ENCODE assay signal across 15 mouse cellular contexts in the genomic region with DNA sequence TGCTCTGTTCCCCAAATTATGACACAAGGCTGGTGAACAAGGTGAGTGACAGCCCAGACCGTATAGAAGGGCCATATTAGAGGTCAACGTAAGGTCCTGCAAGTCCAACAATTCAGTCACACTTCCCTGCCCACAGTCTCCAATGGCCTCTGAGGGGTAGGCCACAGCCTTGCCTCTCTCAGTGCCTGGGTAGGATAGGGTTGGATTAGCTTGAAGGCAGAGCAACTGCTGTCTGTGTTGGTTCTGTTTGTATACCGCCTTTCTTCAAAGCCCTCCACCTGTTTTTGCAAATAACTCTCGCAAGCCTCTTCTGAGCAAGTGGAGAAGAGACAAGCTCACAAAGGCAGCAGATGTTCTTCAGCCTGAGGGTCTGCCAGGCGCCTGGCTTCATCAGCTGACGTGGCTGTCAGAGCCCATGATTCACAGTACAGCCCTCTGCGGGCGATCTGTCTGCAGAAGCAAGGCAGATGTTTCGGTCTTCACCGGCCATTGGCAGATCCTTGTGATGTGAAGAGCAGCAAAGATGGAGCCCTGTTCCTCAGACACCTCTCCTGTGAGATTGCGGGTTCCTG.
A peak's percentile ranks its signal among the peaks of the same experiment; 100 is the strongest.
DNase-seq lines count a peak whose midpoint lies in the region; ATAC-seq and TF ChIP-seq lines count a peak whose summit lies in the region.
"Had no signal": no experiment of that assay in that cellular context is flagged by ENCODE, and none has a peak within 500 bp of the region (broad histone marks: within the 10 kb centered on the region; RNA-seq: fewer than 3 reads in every experiment).

No protein-coding gene starts in this region.

- no peak for TF ChIP-seq EP300 in lung, postnatal 0 days (IDR thresholded peaks at IDR 0.05)

- DNase-seq in heart, postnatal 4 days, result no peak
- DNase-seq in adrenal gland, adult 2 months, result no peak
- DNase-seq in adrenal gland, adult 18-20 months (ENCODE audit: low spot score in 2 of 2), result no peak
- no peak for DNase-seq in lung, postnatal 0 days (ENCODE audit: low spot score)
- DNase-seq: adrenal gland, postnatal 36 days; cerebellum, adult 9-11 months; heart, adult 2 months; liver, embryonic 13.5 days had no signal

- WGBS in heart, embryonic 11.5 days (ENCODE audit: insufficient replicate concordance), result 64% methylated on average over 11 of the region's 11 CpGs
- 61% methylated on average over 11 of the region's 11 CpGs for WGBS in embryonic facial prominence, embryonic 15.5 days
- 75% methylated on average over 11 of the region's 11 CpGs for WGBS in lung, postnatal 0 days

- H3ac ChIP-seq in C2C12 (ENCODE audit: control insufficient read depth, insufficient read length, low read depth) (no peak overlapping the region), myocyte (ENCODE audit: control insufficient read depth, insufficient read length) (no peak overlapping the region)

- no peak overlapping the region for H3K4me2 ChIP-seq in heart, embryonic 11.5 days
- H3K4me2 ChIP-seq in embryonic facial prominence, embryonic 15.5 days (replicated peaks), result no peak overlapping the region
- no peak overlapping the region for H3K4me2 ChIP-seq in myocyte (ENCODE audit: low read depth)
- H3K4me2 ChIP-seq in lung, postnatal 0 days (replicated peaks; ENCODE audit: low read depth, low read length), result no peak overlapping the region
- H3K4me2 ChIP-seq: liver, embryonic 13.5 days; midbrain, embryonic 12.5 days had no signal

- no peak for TF ChIP-seq CTCF in C2C12 (IDR thresholded peaks at IDR 0.05; ENCODE audit: control insufficient read depth, insufficient read depth, insufficient read length)
- TF ChIP-seq CTCF in lung, postnatal 0 days (IDR thresholded peaks at IDR 0.05), result no peak

- no peaks in the 10 kb centered on the region for H3K79me3 ChIP-seq in C2C12 (ENCODE audit: low read depth)

- no peak for TF ChIP-seq POLR2A in myocyte (IDR thresholded peaks at IDR 0.05; ENCODE audit: insufficient read length, low read depth)

- no peaks in the 10 kb centered on the region for H3K36me3 ChIP-seq in heart, embryonic 11.5 days (ENCODE audit: control insufficient read depth, insufficient read depth, low read length)
- no peaks in the 10 kb centered on the region for H3K36me3 ChIP-seq in C2C12 (ENCODE audit: control insufficient read depth, insufficient read depth)
- H3K36me3 ChIP-seq in embryonic facial prominence, embryonic 15.5 days, result no peaks in the 10 kb centered on the region
- H3K36me3 ChIP-seq in myocyte (ENCODE audit: control insufficient read depth, insufficient read depth), result no peaks in the 10 kb centered on the region
- no peaks in the 10 kb centered on the region for H3K36me3 ChIP-seq in lung, postnatal 0 days (ENCODE audit: insufficient read depth, low read length)
- H3K36me3 ChIP-seq: liver, embryonic 13.5 days; midbrain, embryonic 12.5 days had no signal

- no peak overlapping the region for H3K4me3 ChIP-seq in heart, embryonic 11.5 days (ENCODE audit: low read depth, low read length)
- no peak overlapping the region for H3K4me3 ChIP-seq in C2C12 (ENCODE audit: insufficient read depth, poor library complexity, severe bottlenecking)
- no peak overlapping the region for H3K4me3 ChIP-seq in embryonic facial prominence, embryonic 15.5 days (replicated peaks)
- no peak overlapping the region for H3K4me3 ChIP-seq in myocyte
- H3K4me3 ChIP-seq in lung, postnatal 0 days (ENCODE audit: low read depth, low read length), result no peak overlapping the region
- H3K4me3 ChIP-seq: heart, adult 2 months; liver, embryonic 13.5 days; midbrain, embryonic 12.5 days had no signal

- H3K27me3 ChIP-seq in heart, embryonic 11.5 days (ENCODE audit: control insufficient read depth, insufficient read depth, low read length), result no peaks in the 10 kb centered on the region; the same call in 1 of the 2 replicates
- H3K27me3 ChIP-seq in C2C12 (ENCODE audit: control insufficient read depth, insufficient read depth, insufficient read length), result no peaks in the 10 kb centered on the region
- no peaks in the 10 kb centered on the region for H3K27me3 ChIP-seq in embryonic facial prominence, embryonic 15.5 days
- H3K27me3 ChIP-seq in myocyte (ENCODE audit: control insufficient read depth, insufficient read depth, insufficient read length), result no peaks in the 10 kb centered on the region
- no peaks in the 10 kb centered on the region for H3K27me3 ChIP-seq in lung, postnatal 0 days (replicated peaks; ENCODE audit: insufficient read depth, low read length)
- H3K27me3 ChIP-seq: liver, embryonic 13.5 days; midbrain, embryonic 12.5 days had no signal

- H3K79me2 ChIP-seq in C2C12 (ENCODE audit: control insufficient read depth, insufficient read depth), result no peaks in the 10 kb centered on the region
- no peaks in the 10 kb centered on the region for H3K79me2 ChIP-seq in myocyte (ENCODE audit: control insufficient read depth, insufficient read depth)

- H3K27ac ChIP-seq in heart, embryonic 11.5 days (ENCODE audit: low read depth, low read length), result 0 out of 2 replicates have a peak overlapping the region, but pooled peaks have one; percentile 50
- H3K27ac ChIP-seq in embryonic facial prominence, embryonic 15.5 days (replicated peaks), result no peak overlapping the region
- H3K27ac ChIP-seq in lung, postnatal 0 days (ENCODE audit: low read length), result no peak overlapping the region
- H3K27ac ChIP-seq: heart, adult 2 months; liver, embryonic 13.5 days; midbrain, embryonic 12.5 days had no signal

- no peak overlapping the region for H3K9ac ChIP-seq in heart, embryonic 11.5 days (ENCODE audit: low read depth, low read length)
- H3K9ac ChIP-seq in embryonic facial prominence, embryonic 15.5 days, result no peak overlapping the region
- H3K9ac ChIP-seq in lung, postnatal 0 days (replicated peaks; ENCODE audit: low read depth), result no peak overlapping the region
- H3K9ac ChIP-seq: liver, embryonic 13.5 days; midbrain, embryonic 12.5 days had no signal

- no peak for ATAC-seq in heart, embryonic 11.5 days (replicated peaks; ENCODE audit: insufficient number of reproducible peaks, low FRiP score, low TSS enrichment)
- peak; percentile 74 for ATAC-seq in embryonic facial prominence, embryonic 15.5 days (ENCODE audit: insufficient number of reproducible peaks, low FRiP score, low TSS enrichment, low read depth)
- no peak for ATAC-seq in lung, postnatal 0 days
- ATAC-seq: CD4-positive, CD25-positive, alpha-beta regulatory T cell, adult 4 months; inflammation-experienced regulatory T-cells, adult 6 months had no signal

- H3K9me3 ChIP-seq in heart, embryonic 11.5 days (replicated peaks; ENCODE audit: control insufficient read depth, low read length), result peaks cover 6% of the 10 kb centered on the region
- no peaks in the 10 kb centered on the region; the same call in 1 of the 2 replicates for H3K9me3 ChIP-seq in embryonic facial prominence, embryonic 15.5 days (replicated peaks)
- H3K9me3 ChIP-seq in lung, postnatal 0 days (ENCODE audit: low read length), result no peaks in the 10 kb centered on the region
- H3K9me3 ChIP-seq: liver, embryonic 13.5 days; midbrain, embryonic 12.5 days had no signal

- peaks cover 13% of the 10 kb centered on the region for H3K4me1 ChIP-seq in heart, embryonic 11.5 days (ENCODE audit: control insufficient read depth, insufficient read depth, low read length)
- peaks cover 12% of the 10 kb centered on the region; the same call in 1 of the 2 replicates for H3K4me1 ChIP-seq in embryonic facial prominence, embryonic 15.5 days
- H3K4me1 ChIP-seq in lung, postnatal 0 days (ENCODE audit: insufficient read depth, low read depth, low read length), result no peaks in the 10 kb centered on the region

TF ChIP-seq in C2C12, 6 proteins besides CTCF, POLR2A, EP300 and RAD21:
- TF ChIP-seq MYOD1 (IDR thresholded peaks at IDR 0.05; ENCODE audit: control insufficient read depth, insufficient read length, low read depth) (peak; percentile 14), MYOG (IDR thresholded peaks at IDR 0.05; ENCODE audit: control insufficient read depth, extremely low read depth, insufficient read length) (no peak)

TF ChIP-seq in myocyte, 11 proteins besides CTCF, POLR2A, EP300 and RAD21:
- no peak for TF ChIP-seq CEBPB (IDR thresholded peaks at IDR 0.05; ENCODE audit: insufficient read depth, poor library complexity, severe bottlenecking)
- TF ChIP-seq MYOD1 (IDR thresholded peaks at IDR 0.05; ENCODE audit: control insufficient read depth in 1 of 3, insufficient read length in 2 of 3, low read depth in 2 of 3), result peak in 2 of 3 experiments; percentile 80 to 85
- no peak for TF ChIP-seq E2F4 (IDR thresholded peaks at IDR 0.05; ENCODE audit: insufficient read depth)
- TF ChIP-seq REST (IDR thresholded peaks at IDR 0.05; ENCODE audit: insufficient read depth, insufficient read length), result no peak
- peak in 2 of 3 experiments; percentile 58 to 81 for TF ChIP-seq MYOG (IDR thresholded peaks at IDR 0.05; ENCODE audit: control insufficient read depth in 1 of 3, insufficient read depth in 1 of 3, insufficient read length in 2 of 3, low read depth in 2 of 3)
- no peak for TF ChIP-seq USF1 (IDR thresholded peaks at IDR 0.05; ENCODE audit: low read depth)
- TF ChIP-seq TCF12 (IDR thresholded peaks at IDR 0.05; ENCODE audit: insufficient read depth, poor library complexity, severe bottlenecking), result peak; percentile 11
- TF ChIP-seq TCF3 (IDR thresholded peaks at IDR 0.05; ENCODE audit: insufficient read length, low read depth), result peak; percentile 6
TF ChIP-seq in myocyte: peak in this region for 4.
